Mouse (Mus musculus): ENCODE data around the gene Gabra4. TPM values are rescaled to one million over a fixed set of nuclear protein-coding genes. Genes with fewer than 3 reads are reported as not detected.
"Not testable (repeated sequence)": the region's sequence is repeated elsewhere in the genome, so short reads cannot be mapped to it uniquely, and the experiment has no call there.

The Gabra4 gene
- polyA plus RNA-seq, 1 experiment from 2014 or later, result 1.4 TPM

DNA sequence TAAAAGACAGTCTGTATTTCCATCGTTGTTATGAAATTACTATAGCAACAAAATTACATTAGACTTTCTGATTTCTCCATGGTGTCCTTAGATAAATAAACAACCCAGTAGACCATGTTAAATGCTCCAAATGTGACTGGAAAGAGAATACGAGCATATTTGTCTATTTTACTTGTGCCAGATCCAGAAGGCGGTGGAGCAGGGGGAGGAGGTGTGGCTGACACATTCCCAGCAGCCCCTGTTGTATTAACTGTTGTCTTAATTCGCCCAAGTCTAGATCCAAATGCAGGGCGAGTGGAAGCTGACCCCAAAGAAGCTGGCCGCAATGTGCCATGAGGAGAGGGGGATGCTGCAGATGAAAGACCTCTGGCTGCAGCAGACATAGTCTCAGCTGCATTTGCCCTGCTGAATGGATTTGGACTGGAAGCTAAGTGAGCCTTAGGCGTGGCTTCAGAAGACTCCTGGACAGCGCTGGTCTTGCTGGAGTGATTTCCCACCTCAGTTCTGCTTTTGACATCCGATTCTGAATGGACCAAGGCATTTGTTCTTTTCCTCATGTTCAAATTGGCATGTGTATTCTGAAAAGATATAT lies 86.4 kb downstream of the Gabra4 start:
- WGBS, result 51% methylated on average over 9 of the region's 9 CpGs
- Histone ChIP-seq H3K4me1 (replicated peaks; ENCODE audit: control insufficient read depth, insufficient read depth, low read length) (no peaks in the 10 kb centered on the region), H3K4me2 (ENCODE audit: low read depth, low read length) (no peak overlapping the region), H3K9ac (ENCODE audit: low read length) (no peak overlapping the region), H3K9me3 (ENCODE audit: control insufficient read depth, low read length) (no peaks in the 10 kb centered on the region), H3K36me3 (ENCODE audit: control insufficient read depth, insufficient read depth, low read length) (no peaks in the 10 kb centered on the region), H3K4me3 (ENCODE audit: low read length) (no peak overlapping the region), H3K27me3 (ENCODE audit: control insufficient read depth, insufficient read depth, low read depth, low read length) (no peaks in the 10 kb centered on the region), H3K27ac (ENCODE audit: low read length) (no peak overlapping the region)
- ATAC-seq (ENCODE audit: low read depth), result peak; percentile 77

DNA sequence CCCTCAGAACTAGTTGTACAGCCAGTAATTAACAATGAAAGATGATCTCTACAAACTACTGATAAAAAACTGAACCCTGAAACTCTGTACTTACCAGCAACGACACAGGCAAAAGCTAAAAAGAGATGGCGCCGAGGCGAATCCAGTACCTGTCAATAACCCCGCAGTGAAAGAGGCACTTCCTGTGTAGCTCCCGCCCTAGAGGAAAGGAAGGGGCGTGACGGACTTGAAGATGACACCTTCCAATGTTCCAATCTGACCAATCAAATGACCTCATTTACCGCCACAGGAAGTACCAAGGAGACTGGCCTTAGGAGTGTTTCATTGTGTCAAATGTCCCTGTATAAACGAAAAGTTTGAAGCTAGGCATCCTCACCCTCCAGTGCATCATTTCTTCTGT lies 110.0 kb downstream of the Gabra4 start, which contains the start of gene Cox7b2:
Gene Cox7b2, minus strand, starts transcription at position 127 of the 400 bp plus-strand sequence.
- Histone ChIP-seq H3K4me1 (replicated peaks; ENCODE audit: control insufficient read depth, insufficient read depth, low read length) (no peaks in the 10 kb centered on the region), H3K27me3 (ENCODE audit: control insufficient read depth, insufficient read depth, low read depth, low read length) (no peaks in the 10 kb centered on the region), H3K36me3 (ENCODE audit: control insufficient read depth, insufficient read depth, low read length) (no peaks in the 10 kb centered on the region), H3K27ac (ENCODE audit: low read length) (no peak within 1 kb of the TSS), H3K9me3 (ENCODE audit: control insufficient read depth, low read length) (no peaks in the 10 kb centered on the region), H3K4me2 (ENCODE audit: low read depth, low read length) (no peak within 1 kb of the TSS), H3K4me3 (ENCODE audit: low read length) (no peak within 1 kb of the TSS), H3K9ac (ENCODE audit: low read length) (no peak within 1 kb of the TSS)
- WGBS, result 91% methylated on average over 10 of the region's 10 CpGs
- ATAC-seq (ENCODE audit: low read depth), result no peak

DNA sequence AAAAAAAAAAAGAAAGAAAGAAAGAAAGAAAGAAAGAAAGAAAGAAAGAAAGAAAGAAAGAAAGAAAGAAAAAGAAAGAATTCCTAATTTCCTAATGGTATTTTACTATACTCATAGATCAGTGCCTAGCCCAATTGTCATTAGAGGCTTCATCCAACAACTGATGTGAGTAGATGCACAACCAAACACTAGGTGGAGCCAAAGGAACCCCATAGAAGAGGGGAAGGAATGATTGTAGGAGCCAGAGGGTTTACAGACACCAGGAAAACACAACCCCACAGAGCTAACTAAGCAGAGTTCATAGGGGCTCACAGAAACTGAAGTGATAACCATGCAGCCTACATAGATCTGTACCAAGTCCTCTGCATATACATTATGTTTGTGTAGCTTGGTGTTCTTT lies 112.6 kb downstream of the Gabra4 start:
- H3K9ac ChIP-seq (ENCODE audit: low read length), result no peak overlapping the region
- no peak overlapping the region for H3K4me2 ChIP-seq (ENCODE audit: low read depth, low read length)
- H3K4me1 ChIP-seq (replicated peaks; ENCODE audit: control insufficient read depth, insufficient read depth, low read length), result no peaks in the 10 kb centered on the region
- H3K36me3 ChIP-seq (ENCODE audit: control insufficient read depth, insufficient read depth, low read length), result no peaks in the 10 kb centered on the region
- H3K27ac ChIP-seq (ENCODE audit: low read length), result no peak overlapping the region
- H3K4me3 ChIP-seq (ENCODE audit: low read length), result no peak overlapping the region
- H3K9me3 ChIP-seq (ENCODE audit: control insufficient read depth, low read length), result no peaks in the 10 kb centered on the region
- no peak for ATAC-seq (ENCODE audit: low read depth)
- no peaks in the 10 kb centered on the region for H3K27me3 ChIP-seq (ENCODE audit: control insufficient read depth, insufficient read depth, low read depth, low read length)

DNA sequence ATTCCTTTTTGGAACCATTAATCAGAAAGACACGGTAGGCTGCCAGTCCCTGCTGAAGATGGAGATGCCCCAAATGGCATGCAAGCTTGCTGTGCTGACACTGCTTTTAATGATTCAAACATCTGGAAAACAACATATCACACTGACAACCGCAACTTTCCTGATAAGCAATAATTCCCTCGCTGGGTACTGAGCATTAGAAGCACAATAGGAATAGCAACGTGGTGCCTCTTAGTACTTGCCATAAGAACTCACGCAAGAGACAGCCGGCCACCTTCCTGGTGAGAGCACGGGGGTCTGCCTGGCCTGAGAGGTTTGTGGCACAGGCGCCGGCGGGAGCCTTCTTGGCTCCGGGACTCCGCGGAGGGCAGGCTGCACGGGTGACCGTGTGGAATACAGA lies 132.6 kb downstream of the Gabra4 start:
- H3K9ac ChIP-seq (ENCODE audit: low read length); H3K36me3 ChIP-seq (ENCODE audit: control insufficient read depth, insufficient read depth, low read length); H3K4me1 ChIP-seq (replicated peaks; ENCODE audit: control insufficient read depth, insufficient read depth, low read length); H3K9me3 ChIP-seq (ENCODE audit: control insufficient read depth, low read length); H3K4me3 ChIP-seq (ENCODE audit: low read length); H3K27ac ChIP-seq (ENCODE audit: low read length); H3K27me3 ChIP-seq (ENCODE audit: control insufficient read depth, insufficient read depth, low read depth, low read length); H3K4me2 ChIP-seq (ENCODE audit: low read depth, low read length): not testable (repeated sequence)
- ATAC-seq (ENCODE audit: low read depth), result peak; percentile 52; the same call in 1 of the 2 replicates
- 59% methylated on average over 8 of the region's 15 CpGs for WGBS

Other genes starting within 250 kb of the Gabra4 start
- 0.41 TPM in 1 of 2 replicates, not detected in the other for gene Cox7b2, start 110.1 kb downstream of the Gabra4 start, polyA plus RNA-seq (2015; fragmentation: Nextera tagmentation; extraction: Ambion mirVana)
- 0.20 and 0.28 TPM in 2 replicates for gene Gabrb1, start 195 bp downstream of the Gabra4 start, polyA plus RNA-seq (2015; fragmentation: Nextera tagmentation; extraction: Ambion mirVana)